Mouse (Mus musculus): ENCODE data around the gene Gm10378.
"Not testable (repeated sequence)": the region's sequence is repeated elsewhere in the genome, so short reads cannot be mapped to it uniquely, and the experiment has no call there.

The Gm10378 gene

GRCm38 (mm10) chr14:42655638-42656037, at the start of gene Gm10378:
TSS of gene Gm10378 (plus strand) at chr14:42655938.
- not testable (repeated sequence) for DNase-seq

GRCm38 (mm10) chr14:42641817-42642216, 13.9 kb upstream of the Gm10378 start, which contains the start of gene Gm3633:
TSS of gene Gm3633 (minus strand) at chr14:42641917.
- DNase-seq, result not testable (repeated sequence)
